Mouse (Mus musculus) embryonic facial prominence, embryonic 13.5 days (tissue): ENCODE data around the gene Olfr1111. TPM values are rescaled to one million over a fixed set of nuclear protein-coding genes. Genes with fewer than 3 reads are reported as not detected.
"Not testable (repeated sequence)": the region's sequence is repeated elsewhere in the genome, so short reads cannot be mapped to it uniquely, and the experiment has no call there.

Source experiments
- ATAC-seq: fragments of 200-750 bp; cut with Nextera tagmentation; 2 replicates; pipeline ENCODE4 v1.8.0; 2017; ENCODE audit warnings: low read depth; ENCODE audit not compliant: insufficient number of reproducible peaks, insufficient read depth, low FRiP score, low TSS enrichment
- H3K27ac ChIP-seq: fragments of 300-500 bp; sonication (generic); 2 replicates; pipeline ENCODE4 v1.5.1; 2015; ENCODE audit warnings: moderate library complexity, mild to moderate bottlenecking, inconsistent platforms
- H3K27me3 ChIP-seq: fragments of 300-500 bp; sonication (generic); 2 replicates; pipeline ENCODE4 v1.6.1; 2015; ENCODE audit warnings: mild to moderate bottlenecking, inconsistent platforms
- H3K36me3 ChIP-seq: fragments of 300-500 bp; sonication (generic); 2 replicates; pipeline ENCODE4 v1.6.1; 2015; ENCODE audit warnings: mild to moderate bottlenecking, inconsistent platforms
- H3K4me1 ChIP-seq: fragments of 300-500 bp; sonication (generic); 2 replicates; pipeline ENCODE4 v1.6.1; 2015; ENCODE audit warnings: inconsistent platforms
- H3K4me2 ChIP-seq: fragments of 300-500 bp; sonication (generic); 2 replicates; pipeline ENCODE4 v1.6.1; 2015; ENCODE audit warnings: moderate library complexity, mild to moderate bottlenecking, inconsistent platforms
- H3K4me3 ChIP-seq: fragments of 300-500 bp; sonication (generic); 2 replicates; pipeline ENCODE4 v1.5.1; 2015; ENCODE audit warnings: mild to moderate bottlenecking, inconsistent platforms
- H3K9ac ChIP-seq: fragments of 300-500 bp; sonication (generic); 2 replicates; pipeline ENCODE4 v1.6.1; 2015; ENCODE audit warnings: mild to moderate bottlenecking, inconsistent platforms
- H3K9me3 ChIP-seq: fragments of 300-500 bp; sonication (generic); 2 replicates; pipeline ENCODE4 v1.6.1; 2016; ENCODE audit warnings: inconsistent platforms
- WGBS: fragments of 180-500 bp; shearing (Covaris S2); methylation state at CpG from one replicate; pipeline ENCODE4 v1.1.7; 2015; ENCODE audit warnings: mixed read lengths; 5-methylcytosine and 5-hydroxymethylcytosine counted together
- polyA plus RNA-seq: library from polyadenylated mRNA; unstranded; fragments of >200 nt; fragmentation: Nextera tagmentation; extraction: Ambion mirVana; gene quantifications from 2 replicates; pipeline ENCODE4 v1.2.1, GENCODE M21; 2015

Gene Olfr1111
- not detected in 2 replicates for polyA plus RNA-seq

GRCm38 (mm10) chr2:87152524-87152923 is at the start of gene Olfr1111:
Gene Olfr1111 (minus strand): TSS chr2:87152624.
- Histone ChIP-seq H3K9ac (no peak within 1 kb of the TSS), H3K27ac (no peak within 1 kb of the TSS), H3K4me3 (no peak within 1 kb of the TSS), H3K4me1 (no peaks in the 10 kb centered on the region), H3K9me3 (no peaks in the 10 kb centered on the region), H3K4me2 (no peak within 1 kb of the TSS), H3K27me3 (no peaks in the 10 kb centered on the region), H3K36me3 (no peaks in the 10 kb centered on the region)
- no peak for ATAC-seq

- Histone ChIP-seq H3K4me3 (no peak within 1 kb of the TSS), H3K36me3 (no peaks in the 10 kb centered on the region), H3K4me1 (no peaks in the 10 kb centered on the region), H3K27ac (no peak within 1 kb of the TSS), H3K27me3 (no peaks in the 10 kb centered on the region), H3K9me3 (no peaks in the 10 kb centered on the region), H3K9ac (no peak within 1 kb of the TSS), H3K4me2 (no peak within 1 kb of the TSS)
- WGBS: 84% methylated on average over 1 of the region's 1 CpGs
- no peak for ATAC-seq
Observed at GRCm38 (mm10) chr2:87187498-87187897, 35.1 kb upstream of the Olfr1111 start, which contains the start of gene Olfr1112. Gene Olfr1112 (plus strand): TSS chr2:87187798.

GRCm38 (mm10) chr2:87167731-87168130 is 15.3 kb upstream of the Olfr1111 start:
- H3K4me3 ChIP-seq, H3K4me2 ChIP-seq, H3K9me3 ChIP-seq, H3K27me3 ChIP-seq, H3K27ac ChIP-seq, H3K4me1 ChIP-seq, H3K36me3 ChIP-seq, H3K9ac ChIP-seq, ATAC-seq: not testable (repeated sequence)
- WGBS: 81% methylated on average over 2 of the region's 2 CpGs

GRCm38 (mm10) chr2:87140200-87140599 is 12.2 kb downstream of the Olfr1111 start, which contains the start of gene Olfr1110:
Gene Olfr1110 (minus strand): TSS chr2:87140300.
- WGBS: 78% methylated on average over 1 of the region's 1 CpGs
- Histone ChIP-seq H3K4me2 (no peak within 1 kb of the TSS), H3K4me3 (no peak within 1 kb of the TSS), H3K9me3 (no peaks in the 10 kb centered on the region), H3K27ac (no peak within 1 kb of the TSS), H3K27me3 (no peaks in the 10 kb centered on the region), H3K9ac (no peak within 1 kb of the TSS), H3K36me3 (no peaks in the 10 kb centered on the region), H3K4me1 (no peaks in the 10 kb centered on the region)
- ATAC-seq: no peak

GRCm38 (mm10) chr2:87114467-87114866 is 38.0 kb downstream of the Olfr1111 start, which contains the start of gene Olfr259:
Gene Olfr259 (minus strand): TSS chr2:87114567.
- no peak within 1 kb of the TSS for H3K4me2 ChIP-seq
- H3K4me1 ChIP-seq: no peaks in the 10 kb centered on the region
- H3K9ac ChIP-seq: no peak within 1 kb of the TSS
- H3K9me3 ChIP-seq: no peaks in the 10 kb centered on the region
- no peak within 1 kb of the TSS for H3K4me3 ChIP-seq
- no peaks in the 10 kb centered on the region for H3K36me3 ChIP-seq
- no peaks in the 10 kb centered on the region for H3K27me3 ChIP-seq
- no peak for ATAC-seq
- no peak within 1 kb of the TSS for H3K27ac ChIP-seq

Other genes starting within 250 kb of the Olfr1111 start
- gene Olfr1098, start 228.1 kb downstream of the Olfr1111 start, polyA plus RNA-seq: not detected in 2 replicates
- not detected in 2 replicates for gene Olfr1099, start 191.9 kb downstream of the Olfr1111 start, polyA plus RNA-seq
- gene Olfr1100, start 172.7 kb downstream of the Olfr1111 start, polyA plus RNA-seq: not detected in 2 replicates
- not detected in 2 replicates for gene Olfr1101, start 161.4 kb downstream of the Olfr1111 start, polyA plus RNA-seq
- not detected in 2 replicates for gene Olfr1102, start 154.2 kb downstream of the Olfr1111 start, polyA plus RNA-seq
- not detected in 2 replicates for gene Olfr1104, start 125.5 kb downstream of the Olfr1111 start, polyA plus RNA-seq
- not detected in 2 replicates for gene Olfr1105, start 116.1 kb downstream of the Olfr1111 start, polyA plus RNA-seq
- gene Olfr1106, start 100.4 kb downstream of the Olfr1111 start, polyA plus RNA-seq: not detected in 2 replicates
- gene Olfr1107, start 76.8 kb downstream of the Olfr1111 start, polyA plus RNA-seq: not detected in 2 replicates
- not detected in 2 replicates for gene Olfr1109, start 56.6 kb downstream of the Olfr1111 start, polyA plus RNA-seq
- gene Olfr259, start 38.1 kb downstream of the Olfr1111 start, polyA plus RNA-seq: not detected in 2 replicates
- gene Olfr1110, start 12.3 kb downstream of the Olfr1111 start, polyA plus RNA-seq: 0.08 TPM in 1 of 2 replicates, not detected in the other
- gene Olfr1112, start 35.2 kb upstream of the Olfr1111 start, polyA plus RNA-seq: not detected in 2 replicates
- gene Olfr1113, start 56.3 kb upstream of the Olfr1111 start, polyA plus RNA-seq: not detected in 2 replicates
- gene Olfr1115, start 95.4 kb upstream of the Olfr1111 start, polyA plus RNA-seq: not detected in 2 replicates
- gene Olfr1116, start 114.9 kb upstream of the Olfr1111 start, polyA plus RNA-seq: not detected in 2 replicates
- not detected in 2 replicates for gene Olfr1118, start 155.0 kb upstream of the Olfr1111 start, polyA plus RNA-seq
- gene Olfr1120, start 202.2 kb upstream of the Olfr1111 start, polyA plus RNA-seq: not detected in 2 replicates
- gene Olfr1121, start 217.3 kb upstream of the Olfr1111 start, polyA plus RNA-seq: not detected in 2 replicates
- gene Olfr1122, start 233.2 kb upstream of the Olfr1111 start, polyA plus RNA-seq: not detected in 2 replicates